Mouse (Mus musculus): ENCODE data around the gene Prkcg. TPM values are rescaled to one million over a fixed set of nuclear protein-coding genes. Genes with fewer than 3 reads are reported as not detected.

Prkcg gene
- polyA plus RNA-seq, 1 experiment from 2014 or later = 0.33 TPM

DNA sequence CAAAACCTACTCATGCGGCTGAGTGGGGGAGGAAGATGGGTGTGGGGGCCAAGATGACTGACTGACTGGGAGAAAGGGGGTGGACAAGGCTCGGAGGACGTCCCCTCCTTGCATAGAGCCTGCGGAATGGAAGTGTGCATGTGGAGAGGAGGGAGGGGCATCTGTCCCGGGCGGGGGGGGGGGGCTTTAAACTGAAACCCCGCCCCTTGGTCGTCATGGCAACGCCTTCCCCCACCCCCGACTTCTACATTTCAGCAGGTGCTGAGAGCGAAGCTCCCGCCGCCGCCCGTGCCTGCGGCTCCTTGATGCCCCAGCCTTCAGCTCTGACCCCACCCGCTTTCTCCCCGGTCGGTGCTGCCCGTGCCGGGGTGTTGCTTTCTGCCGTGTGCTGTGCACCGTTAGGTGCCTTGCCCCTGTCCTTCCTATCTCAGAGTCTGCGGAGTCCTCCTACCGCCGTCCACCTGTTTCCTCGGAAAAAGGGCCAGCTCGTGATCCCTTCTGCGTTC, 14.3 kb downstream of the Prkcg start:
- WGBS = under 1% methylated on average over 28 of the region's 29 CpGs
- Histone ChIP-seq H3K9ac (ENCODE audit: low read length) (peak overlapping the region; percentile 59), H3K27me3 (ENCODE audit: control insufficient read depth, insufficient read depth, low read length) (peaks cover 14% of the 10 kb centered on the region), H3K9me3 (replicated peaks; ENCODE audit: control insufficient read depth, low read length) (no peaks in the 10 kb centered on the region), H3K27ac (ENCODE audit: low read length) (no peak overlapping the region), H3K4me1 (ENCODE audit: control insufficient read depth, insufficient read depth, low read length) (peaks cover 37% of the 10 kb centered on the region), H3K4me3 (ENCODE audit: low read length) (peak overlapping the region; percentile 46), H3K4me2 (ENCODE audit: low read depth, low read length) (peak overlapping the region; percentile 75), H3K36me3 (ENCODE audit: control insufficient read depth, insufficient read depth) (peaks cover 15% of the 10 kb centered on the region)
- ATAC-seq (replicated peaks; ENCODE audit: extremely low read depth, insufficient read depth, low FRiP score) = 0 out of 2 replicates have a peak, but pooled peaks have one; percentile 16

DNA sequence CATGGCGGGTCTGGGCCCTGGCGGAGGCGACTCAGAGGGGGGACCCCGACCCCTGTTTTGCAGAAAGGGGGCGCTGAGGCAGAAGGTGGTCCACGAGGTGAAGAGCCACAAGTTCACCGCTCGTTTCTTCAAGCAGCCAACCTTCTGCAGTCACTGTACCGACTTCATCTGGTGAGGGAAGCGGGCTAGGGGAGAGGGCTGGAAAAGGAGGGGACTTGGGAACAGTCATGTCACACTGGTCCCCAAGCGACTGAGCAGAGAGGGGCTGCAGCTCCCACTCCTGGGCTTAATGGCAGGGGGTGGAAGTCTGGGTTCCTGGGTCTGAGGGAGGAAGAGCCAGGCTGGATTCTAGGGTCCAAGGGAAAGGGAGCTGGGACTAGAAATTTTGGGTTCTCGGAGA, 14.8 kb downstream of the Prkcg start:
- Histone ChIP-seq H3K9ac (ENCODE audit: low read length) (peak overlapping the region; percentile 59), H3K4me1 (ENCODE audit: control insufficient read depth, insufficient read depth, low read length) (peaks cover 32% of the 10 kb centered on the region), H3K27ac (ENCODE audit: low read length) (no peak overlapping the region), H3K36me3 (ENCODE audit: control insufficient read depth, insufficient read depth) (peaks cover 14% of the 10 kb centered on the region), H3K27me3 (ENCODE audit: control insufficient read depth, insufficient read depth, low read length) (peaks cover 14% of the 10 kb centered on the region), H3K4me3 (ENCODE audit: low read length) (peak overlapping the region; percentile 46), H3K4me2 (ENCODE audit: low read depth, low read length) (peak overlapping the region; percentile 75), H3K9me3 (replicated peaks; ENCODE audit: control insufficient read depth, low read length) (no peaks in the 10 kb centered on the region)
- ATAC-seq (replicated peaks; ENCODE audit: extremely low read depth, insufficient read depth, low FRiP score) = no peak
- 4% methylated on average over 12 of the region's 12 CpGs for WGBS

DNA sequence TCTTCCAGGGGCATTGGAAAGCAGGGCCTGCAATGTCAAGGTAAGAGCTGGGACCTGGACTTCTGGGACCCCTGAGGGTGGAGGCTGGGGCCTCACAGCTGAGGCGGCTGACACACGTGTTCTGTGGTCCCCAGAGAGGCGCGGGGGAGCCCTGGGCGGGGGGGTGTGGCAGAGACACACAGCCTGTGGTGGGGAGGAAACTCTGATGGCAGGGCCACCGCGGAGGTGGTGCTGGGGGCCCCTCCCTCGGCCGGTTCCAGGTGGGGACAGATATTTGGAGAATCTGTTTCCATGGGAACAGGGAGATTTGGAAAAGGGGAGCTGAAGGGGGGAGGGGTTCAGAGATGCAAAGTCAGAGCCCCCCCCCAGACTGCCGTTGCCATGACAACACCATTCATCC, 15.3 kb downstream of the Prkcg start:
- H3K4me2 ChIP-seq (ENCODE audit: low read depth, low read length) = no peak overlapping the region
- 10% methylated on average over 10 of the region's 10 CpGs for WGBS
- peaks cover 27% of the 10 kb centered on the region for H3K4me1 ChIP-seq (ENCODE audit: control insufficient read depth, insufficient read depth, low read length)

DNA sequence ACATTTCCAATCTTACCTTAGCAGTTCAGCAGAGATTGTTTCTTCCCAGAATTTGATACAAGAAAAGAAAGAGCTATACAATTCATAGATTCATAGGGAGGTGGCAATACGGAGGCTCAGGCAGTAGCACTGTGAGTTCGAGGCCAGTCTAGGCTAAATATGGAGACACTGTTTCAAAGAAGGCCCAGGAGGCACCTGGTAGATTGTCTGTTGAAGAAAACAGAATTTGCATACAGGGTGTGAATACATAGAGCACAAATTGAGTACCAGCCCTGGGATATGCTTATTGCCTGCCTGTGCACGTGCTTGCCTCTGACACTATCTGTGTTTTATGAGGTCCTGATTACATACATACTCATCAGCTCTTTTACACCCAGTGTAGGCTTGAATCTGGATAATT, 17.4 kb downstream of the Prkcg start:
- peaks cover 14% of the 10 kb centered on the region for H3K27me3 ChIP-seq (ENCODE audit: control insufficient read depth, insufficient read depth, low read length)
- no peaks in the 10 kb centered on the region for H3K36me3 ChIP-seq (ENCODE audit: control insufficient read depth, insufficient read depth)
- H3K9ac ChIP-seq (ENCODE audit: low read length) = no peak overlapping the region
- H3K4me1 ChIP-seq (ENCODE audit: control insufficient read depth, insufficient read depth, low read length) = peaks cover 16% of the 10 kb centered on the region
- H3K9me3 ChIP-seq (replicated peaks; ENCODE audit: control insufficient read depth, low read length) = peaks cover 4% of the 10 kb centered on the region
- H3K4me3 ChIP-seq (ENCODE audit: low read length) = no peak overlapping the region
- no peak overlapping the region for H3K27ac ChIP-seq (ENCODE audit: low read length)
- H3K4me2 ChIP-seq (ENCODE audit: low read depth, low read length) = no peak overlapping the region
- no peak for ATAC-seq (replicated peaks; ENCODE audit: extremely low read depth, insufficient read depth, low FRiP score)
- WGBS = 65% methylated on average over 3 of the region's 3 CpGs

More for the DNA sequence above, 15.3 kb downstream of the Prkcg start:
- no peaks in the 10 kb centered on the region for H3K9me3 ChIP-seq (replicated peaks; ENCODE audit: control insufficient read depth, low read length)
- no peak overlapping the region for H3K9ac ChIP-seq (ENCODE audit: low read length)
- H3K27me3 ChIP-seq (ENCODE audit: control insufficient read depth, insufficient read depth, low read length) = peaks cover 14% of the 10 kb centered on the region
- H3K4me3 ChIP-seq (ENCODE audit: low read length) = no peak overlapping the region
- no peak for ATAC-seq (replicated peaks; ENCODE audit: extremely low read depth, insufficient read depth, low FRiP score)
- no peak overlapping the region for H3K27ac ChIP-seq (ENCODE audit: low read length)
- peaks cover 10% of the 10 kb centered on the region for H3K36me3 ChIP-seq (ENCODE audit: control insufficient read depth, insufficient read depth)

DNA sequence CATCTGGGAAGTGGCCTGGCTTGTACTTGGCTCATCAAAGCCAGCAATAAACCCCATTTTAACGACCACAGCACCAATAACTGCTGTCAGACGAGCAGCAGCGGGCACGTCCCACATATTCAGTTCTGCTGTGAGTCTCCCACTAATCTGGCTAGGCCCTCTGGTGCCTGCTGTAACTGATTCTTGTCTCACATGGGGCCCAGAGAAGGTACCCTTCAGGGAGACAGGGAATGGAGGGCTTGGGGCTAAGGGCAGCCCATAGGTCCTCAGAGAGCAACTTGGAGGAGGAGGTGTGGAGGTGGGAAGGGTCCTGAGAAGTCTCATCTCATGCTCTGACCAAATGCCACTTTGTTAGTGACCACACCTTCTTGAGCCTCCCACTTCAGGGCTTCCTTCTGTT, 19.7 kb downstream of the Prkcg start:
- Histone ChIP-seq H3K4me2 (ENCODE audit: low read depth, low read length) (no peak overlapping the region), H3K9me3 (replicated peaks; ENCODE audit: control insufficient read depth, low read length) (peaks cover 4% of the 10 kb centered on the region), H3K27ac (ENCODE audit: low read length) (no peak overlapping the region), H3K36me3 (ENCODE audit: control insufficient read depth, insufficient read depth) (no peaks in the 10 kb centered on the region), H3K9ac (ENCODE audit: low read length) (no peak overlapping the region), H3K4me1 (ENCODE audit: control insufficient read depth, insufficient read depth, low read length) (peaks cover 6% of the 10 kb centered on the region), H3K4me3 (ENCODE audit: low read length) (no peak overlapping the region), H3K27me3 (ENCODE audit: control insufficient read depth, insufficient read depth, low read length) (peaks cover 13% of the 10 kb centered on the region)
- no peak for ATAC-seq (replicated peaks; ENCODE audit: extremely low read depth, insufficient read depth, low FRiP score)
- 56% methylated on average over 4 of the region's 4 CpGs for WGBS

DNA sequence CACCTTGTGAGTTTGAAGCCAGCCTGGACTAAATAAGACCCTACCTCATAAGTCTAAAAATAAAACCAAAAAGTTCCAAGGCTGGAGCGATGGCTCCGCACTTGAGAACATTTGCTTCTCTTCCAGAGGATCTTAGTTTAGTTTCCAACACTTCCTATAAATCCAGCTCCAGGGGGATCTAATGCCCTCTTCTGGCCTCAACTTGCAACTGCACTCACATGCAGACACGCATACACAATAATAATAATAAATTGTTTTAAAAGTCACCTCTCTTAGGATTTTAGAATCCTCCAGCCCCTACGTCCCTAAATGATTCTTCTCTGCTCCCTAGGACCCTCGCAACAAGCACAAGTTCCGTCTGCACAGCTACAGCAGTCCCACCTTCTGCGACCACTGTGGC, 21.3 kb downstream of the Prkcg start:
- WGBS = 94% methylated on average over 7 of the region's 7 CpGs

DNA sequence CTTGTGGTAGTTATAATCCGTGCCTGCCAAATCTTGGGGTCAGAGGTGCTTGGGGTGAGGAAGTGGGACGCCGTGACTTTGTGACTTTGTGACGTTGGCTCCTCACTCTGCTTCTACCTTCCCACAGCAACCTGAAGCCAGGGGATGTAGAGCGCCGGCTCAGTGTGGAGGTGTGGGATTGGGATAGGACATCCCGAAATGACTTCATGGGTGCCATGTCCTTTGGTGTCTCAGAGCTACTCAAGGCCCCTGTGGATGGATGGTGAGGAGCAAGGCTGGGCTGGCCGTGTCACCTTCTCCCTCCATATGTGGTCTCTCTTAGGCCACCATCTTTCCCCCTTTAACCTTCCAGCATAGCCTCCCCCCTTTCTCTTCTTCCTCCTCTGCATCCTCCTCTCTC, 24.6 kb downstream of the Prkcg start:
- no peak overlapping the region for H3K9ac ChIP-seq (ENCODE audit: low read length)
- ATAC-seq (replicated peaks; ENCODE audit: extremely low read depth, insufficient read depth, low FRiP score) = no peak
- H3K27ac ChIP-seq (ENCODE audit: low read length) = no peak overlapping the region

More for the DNA sequence above, 21.3 kb downstream of the Prkcg start:
- no peak overlapping the region for H3K27ac ChIP-seq (ENCODE audit: low read length)
- ATAC-seq (replicated peaks; ENCODE audit: extremely low read depth, insufficient read depth, low FRiP score) = no peak
- no peaks in the 10 kb centered on the region for H3K4me1 ChIP-seq (ENCODE audit: control insufficient read depth, insufficient read depth, low read length)
- H3K4me3 ChIP-seq (ENCODE audit: low read length) = no peak overlapping the region
- H3K27me3 ChIP-seq (ENCODE audit: control insufficient read depth, insufficient read depth, low read length) = peaks cover 7% of the 10 kb centered on the region; the same call in 1 of the 2 replicates
- H3K36me3 ChIP-seq (ENCODE audit: control insufficient read depth, insufficient read depth) = no peaks in the 10 kb centered on the region
- peaks cover 4% of the 10 kb centered on the region for H3K9me3 ChIP-seq (replicated peaks; ENCODE audit: control insufficient read depth, low read length)
- no peak overlapping the region for H3K4me2 ChIP-seq (ENCODE audit: low read depth, low read length)
- no peak overlapping the region for H3K9ac ChIP-seq (ENCODE audit: low read length)

DNA sequence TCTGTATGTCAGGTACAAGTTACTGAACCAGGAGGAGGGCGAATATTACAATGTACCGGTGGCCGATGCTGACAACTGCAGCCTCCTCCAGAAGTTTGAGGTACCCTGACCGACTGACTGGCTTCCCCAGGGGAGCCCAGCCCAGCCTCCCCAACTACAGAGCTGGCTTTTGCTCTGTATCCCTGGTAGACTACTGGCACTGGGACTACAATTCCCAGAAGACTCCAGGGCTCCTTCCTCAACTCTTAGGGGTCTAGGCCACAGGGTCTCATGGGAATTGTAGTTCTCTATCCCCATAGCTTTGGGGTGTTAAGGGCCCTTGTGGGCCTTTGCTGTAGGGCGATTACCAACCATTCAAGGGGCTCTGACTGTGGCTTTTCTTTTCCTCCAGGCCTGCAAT, 25.1 kb downstream of the Prkcg start:
- Histone ChIP-seq H3K9me3 (replicated peaks; ENCODE audit: control insufficient read depth, low read length) (peaks cover 4% of the 10 kb centered on the region), H3K4me3 (ENCODE audit: low read length) (no peak overlapping the region), H3K27ac (ENCODE audit: low read length) (no peak overlapping the region), H3K36me3 (ENCODE audit: control insufficient read depth, insufficient read depth) (no peaks in the 10 kb centered on the region), H3K9ac (ENCODE audit: low read length) (no peak overlapping the region), H3K27me3 (ENCODE audit: control insufficient read depth, insufficient read depth, low read length) (no peaks in the 10 kb centered on the region), H3K4me2 (ENCODE audit: low read depth, low read length) (no peak overlapping the region), H3K4me1 (ENCODE audit: control insufficient read depth, insufficient read depth, low read length) (no peaks in the 10 kb centered on the region; the same call in 1 of the 2 replicates)
- WGBS = 60% methylated on average over 5 of the region's 5 CpGs
- no peak for ATAC-seq (replicated peaks; ENCODE audit: extremely low read depth, insufficient read depth, low FRiP score)

More for the DNA sequence above, 24.6 kb downstream of the Prkcg start:
- no peak overlapping the region for H3K4me2 ChIP-seq (ENCODE audit: low read depth, low read length)
- H3K27me3 ChIP-seq (ENCODE audit: control insufficient read depth, insufficient read depth, low read length) = no peaks in the 10 kb centered on the region
- no peak overlapping the region for H3K4me3 ChIP-seq (ENCODE audit: low read length)
- H3K9me3 ChIP-seq (replicated peaks; ENCODE audit: control insufficient read depth, low read length) = peaks cover 4% of the 10 kb centered on the region
- H3K36me3 ChIP-seq (ENCODE audit: control insufficient read depth, insufficient read depth) = no peaks in the 10 kb centered on the region
- H3K4me1 ChIP-seq (ENCODE audit: control insufficient read depth, insufficient read depth, low read length) = no peaks in the 10 kb centered on the region; the same call in 1 of the 2 replicates
- 72% methylated on average over 8 of the region's 8 CpGs for WGBS

DNA sequence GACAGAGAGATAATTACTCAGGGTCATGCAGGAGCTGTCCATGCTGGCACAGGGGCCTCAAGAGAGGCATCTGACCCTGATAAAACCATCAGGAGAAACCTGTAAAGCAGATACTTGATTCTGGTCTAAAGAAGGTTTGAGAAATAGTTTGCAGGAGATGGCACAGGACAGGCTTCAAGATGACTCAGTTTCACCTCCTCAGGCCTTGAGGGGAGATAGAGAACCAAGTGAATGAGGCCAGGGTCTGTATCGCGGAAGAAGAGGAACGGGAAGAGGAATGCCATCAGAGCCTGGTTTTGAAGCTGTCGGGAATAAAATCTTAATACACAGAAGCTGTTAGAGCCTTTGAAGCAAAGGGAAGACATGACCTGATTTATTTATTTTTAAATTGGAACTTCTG, 28.7 kb downstream of the Prkcg start:
- Histone ChIP-seq H3K9ac (ENCODE audit: low read length) (no peak overlapping the region), H3K9me3 (replicated peaks; ENCODE audit: control insufficient read depth, low read length) (no peaks in the 10 kb centered on the region)
- 38% methylated on average over 4 of the region's 4 CpGs for WGBS

More for the DNA sequence above, 28.7 kb downstream of the Prkcg start:
- Histone ChIP-seq H3K27ac (ENCODE audit: low read length) (no peak overlapping the region), H3K4me2 (ENCODE audit: low read depth, low read length) (no peak overlapping the region), H3K36me3 (ENCODE audit: control insufficient read depth, insufficient read depth) (no peaks in the 10 kb centered on the region), H3K4me1 (ENCODE audit: control insufficient read depth, insufficient read depth, low read length) (no peaks in the 10 kb centered on the region; the same call in 1 of the 2 replicates), H3K27me3 (ENCODE audit: control insufficient read depth, insufficient read depth, low read length) (no peaks in the 10 kb centered on the region), H3K4me3 (ENCODE audit: low read length) (no peak overlapping the region)
- no peak for ATAC-seq (replicated peaks; ENCODE audit: extremely low read depth, insufficient read depth, low FRiP score)
